Mouse (Mus musculus): ENCODE data around the gene Mmp24. TPM values are rescaled to one million over a fixed set of nuclear protein-coding genes. Genes with fewer than 3 reads are reported as not detected.
A peak's percentile ranks its signal among the peaks of the same experiment; 100 is the strongest.

Gene Mmp24
- polyA plus RNA-seq, 1 experiment: not detected

DNA sequence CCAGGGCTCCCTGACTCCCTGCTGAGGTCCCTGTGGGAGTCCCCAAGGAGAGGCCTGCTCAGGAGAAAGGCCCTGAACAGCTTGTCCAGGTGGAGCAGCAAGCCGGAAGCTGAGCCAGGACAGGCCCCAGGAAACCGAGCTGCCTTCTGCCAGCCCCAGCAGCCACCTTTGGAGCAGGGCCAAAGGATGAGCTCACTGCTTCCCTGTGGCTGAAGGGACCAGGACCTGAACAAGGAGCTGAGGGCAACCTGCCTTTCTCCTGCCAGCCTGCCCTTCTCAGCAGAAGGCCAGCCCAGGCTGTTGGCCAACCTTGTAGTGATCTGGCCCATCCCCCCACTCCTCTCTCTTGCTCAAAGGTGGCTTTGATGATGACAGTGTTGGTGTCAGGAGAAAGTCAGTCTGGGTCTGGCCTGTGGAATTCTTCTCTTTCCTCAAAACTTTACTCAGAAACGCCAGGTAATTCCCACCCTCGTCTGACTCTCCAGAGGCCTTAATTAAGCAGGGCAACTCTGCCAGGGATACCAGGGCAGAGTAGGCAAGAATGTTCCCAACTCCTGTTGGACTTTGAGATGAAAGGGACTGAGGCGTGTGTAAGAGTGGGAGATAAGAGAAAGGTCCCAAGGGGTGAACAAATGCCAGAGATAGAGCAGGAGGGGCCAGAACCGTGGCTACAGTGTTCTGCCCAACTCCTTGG is 30.2 kb downstream of the Mmp24 start:
- H3K27ac ChIP-seq (ENCODE audit: insufficient read depth, low read depth, low read length): no peak overlapping the region
- WGBS: 44% methylated on average over 6 of the region's 6 CpGs
- no peak overlapping the region for H3K4me3 ChIP-seq (ENCODE audit: insufficient read depth, low read depth, low read length)
- TF ChIP-seq POLR2A (IDR thresholded peaks at IDR 0.05; ENCODE audit: insufficient read depth, low read depth, low read length): no peak
- TF ChIP-seq CTCF (IDR thresholded peaks at IDR 0.05; ENCODE audit: insufficient read depth, low read depth, low read length): no peak
- H3K4me1 ChIP-seq (ENCODE audit: control insufficient read depth, insufficient read depth, low read length): peaks cover 7% of the 10 kb centered on the region

DNA sequence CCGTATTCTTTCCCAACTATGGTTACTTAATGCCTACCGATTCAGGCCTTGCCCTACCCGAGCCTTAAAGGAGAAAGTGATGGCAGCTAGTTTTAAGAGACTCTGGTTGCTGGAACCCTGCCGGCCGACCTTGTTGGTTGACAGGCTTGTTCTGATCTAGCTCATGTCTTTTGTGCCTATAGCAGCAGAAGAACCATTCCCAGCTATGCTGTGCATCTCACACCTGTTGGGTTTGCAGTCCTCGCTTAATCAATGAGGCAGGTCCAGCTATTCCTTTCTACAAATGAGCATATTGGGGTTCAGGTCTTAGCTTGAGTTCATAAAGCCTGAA is 30.7 kb downstream of the Mmp24 start:
- WGBS: 85% methylated on average over 6 of the region's 6 CpGs
- Histone ChIP-seq H3K4me1 (ENCODE audit: control insufficient read depth, insufficient read depth, low read length) (peaks cover 7% of the 10 kb centered on the region), H3K4me3 (ENCODE audit: insufficient read depth, low read depth, low read length) (no peak overlapping the region), H3K27ac (ENCODE audit: insufficient read depth, low read depth, low read length) (no peak overlapping the region)
- no peak for TF ChIP-seq CTCF (IDR thresholded peaks at IDR 0.05; ENCODE audit: insufficient read depth, low read depth, low read length)
- no peak for TF ChIP-seq POLR2A (IDR thresholded peaks at IDR 0.05; ENCODE audit: insufficient read depth, low read depth, low read length)

DNA sequence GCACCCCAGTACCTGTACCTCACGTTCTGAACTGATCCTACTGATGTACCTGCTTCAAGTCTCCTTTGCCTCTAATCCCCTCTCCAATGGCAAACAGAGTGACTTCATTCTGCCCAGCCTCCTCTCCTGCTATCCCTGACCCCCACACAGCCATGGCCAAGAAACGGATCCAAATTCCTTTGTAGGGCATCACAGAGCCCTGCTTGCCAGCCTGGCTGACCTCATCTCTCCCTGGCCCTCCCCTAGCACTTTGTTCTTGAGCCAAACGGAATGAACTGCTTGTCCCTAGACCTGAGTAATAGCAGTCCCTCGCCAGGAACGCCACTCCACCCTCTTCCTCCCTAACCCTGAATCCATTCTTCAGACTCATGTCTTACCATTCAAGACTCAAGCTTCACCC is 31.4 kb downstream of the Mmp24 start:
- TF ChIP-seq POLR2A (IDR thresholded peaks at IDR 0.05; ENCODE audit: insufficient read depth, low read depth, low read length): no peak
- no peak for TF ChIP-seq CTCF (IDR thresholded peaks at IDR 0.05; ENCODE audit: insufficient read depth, low read depth, low read length)
- peaks cover 7% of the 10 kb centered on the region for H3K4me1 ChIP-seq (ENCODE audit: control insufficient read depth, insufficient read depth, low read length)
- H3K4me3 ChIP-seq (ENCODE audit: insufficient read depth, low read depth, low read length): no peak overlapping the region
- 49% methylated on average over 5 of the region's 5 CpGs for WGBS
- no peak overlapping the region for H3K27ac ChIP-seq (ENCODE audit: insufficient read depth, low read depth, low read length)

DNA sequence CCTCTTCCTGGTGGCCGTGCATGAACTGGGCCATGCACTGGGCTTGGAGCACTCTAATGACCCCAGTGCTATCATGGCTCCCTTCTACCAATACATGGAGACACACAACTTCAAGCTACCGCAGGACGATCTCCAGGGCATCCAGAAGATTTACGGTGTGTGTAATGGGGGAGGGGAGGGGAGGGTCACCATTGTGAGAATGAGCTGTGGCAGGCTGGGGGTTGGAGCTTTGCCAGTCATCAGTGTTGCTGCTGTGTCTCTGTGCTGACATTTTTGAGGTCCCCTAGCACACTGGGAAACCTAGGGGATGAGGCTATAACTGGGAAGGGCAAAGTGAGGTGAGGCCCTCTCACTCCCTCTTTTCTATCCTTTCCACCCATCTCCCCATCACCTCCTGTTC is 32.3 kb downstream of the Mmp24 start:
- TF ChIP-seq POLR2A (IDR thresholded peaks at IDR 0.05; ENCODE audit: insufficient read depth, low read depth, low read length) (no peak), CTCF (IDR thresholded peaks at IDR 0.05; ENCODE audit: insufficient read depth, low read depth, low read length) (no peak)
- Histone ChIP-seq H3K4me1 (ENCODE audit: control insufficient read depth, insufficient read depth, low read length) (peaks cover 7% of the 10 kb centered on the region), H3K4me3 (ENCODE audit: insufficient read depth, low read depth, low read length) (no peak overlapping the region), H3K27ac (ENCODE audit: insufficient read depth, low read depth, low read length) (no peak overlapping the region)
- WGBS: 75% methylated on average over 4 of the region's 4 CpGs

DNA sequence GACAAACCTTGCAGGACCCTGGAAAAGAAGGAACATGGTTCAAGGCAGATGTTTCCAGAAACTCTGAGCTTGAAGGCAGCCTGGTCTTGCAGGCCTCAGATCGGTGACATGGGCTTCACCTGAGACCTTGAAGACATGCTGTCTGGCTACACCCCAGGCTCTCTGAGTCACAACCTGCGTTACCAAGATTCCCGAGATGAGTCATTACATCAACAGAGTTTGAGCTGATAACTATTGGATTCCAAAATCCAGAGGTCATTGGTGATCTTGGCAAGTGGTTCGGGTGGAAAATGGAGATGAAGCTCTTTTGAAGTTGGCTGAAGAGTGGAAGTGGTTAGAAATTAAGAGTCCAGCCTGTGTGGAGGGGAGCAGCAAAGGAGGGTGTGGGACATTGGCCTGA is 34.5 kb downstream of the Mmp24 start:
- no peak for TF ChIP-seq POLR2A (IDR thresholded peaks at IDR 0.05; ENCODE audit: insufficient read depth, low read depth, low read length)
- H3K27ac ChIP-seq (ENCODE audit: insufficient read depth, low read depth, low read length): no peak overlapping the region
- WGBS: 61% methylated on average over 4 of the region's 4 CpGs
- no peak overlapping the region for H3K4me3 ChIP-seq (ENCODE audit: insufficient read depth, low read depth, low read length)
- peaks cover 7% of the 10 kb centered on the region for H3K4me1 ChIP-seq (ENCODE audit: control insufficient read depth, insufficient read depth, low read length)

DNA sequence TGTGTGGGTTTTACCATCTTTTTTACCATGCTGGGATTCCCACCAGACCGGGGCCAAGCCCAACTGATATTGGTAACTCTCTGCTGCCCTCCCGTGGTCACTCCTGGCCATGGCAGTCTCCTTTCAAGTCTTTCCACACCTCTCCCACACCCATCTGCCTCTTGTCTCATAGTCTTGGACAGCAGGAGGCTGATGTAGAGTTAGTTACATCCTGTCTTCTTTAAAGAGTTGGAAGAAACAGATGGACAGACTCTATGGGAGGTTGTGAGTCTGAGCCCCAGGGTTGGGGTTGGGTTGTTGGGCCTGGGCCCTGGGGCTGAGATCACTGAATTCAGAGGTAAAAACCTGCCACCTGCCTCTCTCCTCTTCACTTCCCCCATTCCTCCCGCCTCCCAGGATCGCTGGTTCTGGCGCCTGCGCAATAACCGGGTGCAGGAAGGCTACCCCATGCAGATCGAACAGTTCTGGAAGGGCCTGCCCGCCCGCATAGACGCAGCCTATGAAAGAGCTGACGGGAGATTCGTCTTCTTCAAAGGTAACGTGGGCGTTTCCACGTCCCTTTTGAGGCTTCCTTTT is 36.8 kb downstream of the Mmp24 start:
- 42% methylated on average over 16 of the region's 16 CpGs for WGBS
- no peak overlapping the region for H3K27ac ChIP-seq (ENCODE audit: insufficient read depth, low read depth, low read length)
- TF ChIP-seq POLR2A (IDR thresholded peaks at IDR 0.05; ENCODE audit: insufficient read depth, low read depth, low read length): no peak
- peak; percentile 51; the same call in 1 of the 2 replicates for TF ChIP-seq CTCF (IDR thresholded peaks at IDR 0.05; ENCODE audit: insufficient read depth, low read depth, low read length)
- peaks cover 2% of the 10 kb centered on the region; the same call in 1 of the 2 replicates for H3K4me1 ChIP-seq (ENCODE audit: control insufficient read depth, insufficient read depth, low read length)
- H3K4me3 ChIP-seq (ENCODE audit: insufficient read depth, low read depth, low read length): no peak overlapping the region

DNA sequence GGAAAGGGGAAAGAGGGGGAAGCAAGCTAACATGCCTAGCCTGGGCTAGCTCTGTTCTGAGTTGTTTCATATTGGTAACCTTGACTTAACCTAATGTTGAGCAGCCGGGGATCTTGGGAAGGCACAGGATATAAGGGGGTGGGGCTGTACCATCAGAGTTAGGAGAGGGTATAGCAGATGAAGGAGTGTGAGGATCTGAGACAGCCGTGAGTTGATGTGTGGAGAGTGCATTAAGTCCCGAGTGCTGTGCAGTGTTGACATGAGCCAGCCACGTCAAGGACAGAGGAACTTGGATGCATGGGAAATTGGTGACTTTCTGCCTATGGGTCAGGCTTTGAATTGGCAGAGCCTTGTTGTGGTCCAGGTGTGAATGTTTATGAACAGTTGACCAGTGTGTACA is 37.5 kb downstream of the Mmp24 start:
- TF ChIP-seq POLR2A (IDR thresholded peaks at IDR 0.05; ENCODE audit: insufficient read depth, low read depth, low read length): no peak
- TF ChIP-seq CTCF (IDR thresholded peaks at IDR 0.05; ENCODE audit: insufficient read depth, low read depth, low read length): no peak
- Histone ChIP-seq H3K4me3 (ENCODE audit: insufficient read depth, low read depth, low read length) (no peak overlapping the region), H3K27ac (ENCODE audit: insufficient read depth, low read depth, low read length) (no peak overlapping the region), H3K4me1 (ENCODE audit: control insufficient read depth, insufficient read depth, low read length) (peaks cover 9% of the 10 kb centered on the region)
- WGBS: 84% methylated on average over 4 of the region's 4 CpGs

DNA sequence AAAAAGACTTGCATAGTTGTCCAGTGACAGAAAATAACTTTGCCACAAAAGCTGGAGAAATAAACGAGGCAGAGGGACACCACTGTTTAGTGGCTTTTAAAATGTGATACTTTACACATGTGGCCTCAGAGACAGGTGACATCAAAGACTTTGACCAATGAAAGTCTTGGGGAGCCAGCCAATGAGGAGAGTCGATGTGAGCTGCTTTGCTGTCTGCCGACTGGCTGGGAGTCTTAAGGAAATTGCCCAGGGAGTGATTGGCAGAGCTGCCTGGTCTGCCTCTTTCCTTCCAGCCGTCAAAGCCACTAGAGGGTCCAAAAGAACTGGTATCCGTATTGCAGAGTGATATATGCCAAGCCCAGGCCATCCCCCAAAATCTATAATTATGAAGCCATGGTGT is 39.7 kb downstream of the Mmp24 start:
- H3K27ac ChIP-seq (ENCODE audit: insufficient read depth, low read depth, low read length): no peak overlapping the region
- TF ChIP-seq CTCF (IDR thresholded peaks at IDR 0.05; ENCODE audit: insufficient read depth, low read depth, low read length) (no peak), POLR2A (IDR thresholded peaks at IDR 0.05; ENCODE audit: insufficient read depth, low read depth, low read length) (no peak)
- no peak overlapping the region for H3K4me3 ChIP-seq (ENCODE audit: insufficient read depth, low read depth, low read length)
- 20% methylated on average over 5 of the region's 5 CpGs for WGBS
- H3K4me1 ChIP-seq (ENCODE audit: control insufficient read depth, insufficient read depth, low read length): peaks cover 26% of the 10 kb centered on the region

DNA sequence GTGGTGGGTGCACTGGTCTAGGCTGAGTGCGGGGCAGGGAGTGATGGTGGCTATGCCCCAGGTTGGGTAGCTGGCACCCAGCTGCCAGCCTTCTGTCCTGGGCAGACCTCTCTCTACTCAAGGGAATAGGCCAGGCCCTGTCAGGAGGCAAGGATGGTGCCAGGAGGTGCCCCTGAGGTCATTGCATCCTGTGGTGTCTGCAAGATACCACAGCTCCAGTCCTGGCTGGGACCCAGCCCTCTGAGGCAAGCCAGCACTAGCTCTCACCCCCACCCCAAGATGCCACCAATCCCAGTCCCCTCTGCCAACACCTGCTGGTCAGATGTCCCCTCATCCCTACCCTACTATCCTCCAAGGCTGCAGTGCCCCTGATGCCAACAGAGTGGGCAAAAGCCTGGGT is 41.0 kb downstream of the Mmp24 start:
- WGBS: 100% methylated on average over 1 of the region's 1 CpGs
- TF ChIP-seq POLR2A (IDR thresholded peaks at IDR 0.05; ENCODE audit: insufficient read depth, low read depth, low read length) (no peak), CTCF (IDR thresholded peaks at IDR 0.05; ENCODE audit: insufficient read depth, low read depth, low read length) (no peak)
- H3K4me1 ChIP-seq (ENCODE audit: control insufficient read depth, insufficient read depth, low read length): peaks cover 27% of the 10 kb centered on the region
- H3K4me3 ChIP-seq (ENCODE audit: insufficient read depth, low read depth, low read length): no peak overlapping the region
- H3K27ac ChIP-seq (ENCODE audit: insufficient read depth, low read depth, low read length): no peak overlapping the region
